Mouse (Mus musculus) limb, embryonic 15.5 days (tissue): ENCODE measurements around the gene Btn2a2. TPM values are rescaled to one million over a fixed set of nuclear protein-coding genes. Genes with fewer than 3 reads are reported as not detected.

Experiments used
- ATAC-seq: fragments of 200-750 bp; cut with Nextera tagmentation; 2 replicates; pipeline ENCODE4 v1.8.0; 2017; ENCODE audit warnings: low read depth, moderate TSS enrichment; ENCODE audit not compliant: insufficient number of reproducible peaks, low FRiP score, low TSS enrichment
- H3K27ac ChIP-seq: fragments of 300-500 bp; sonication (generic); 2 replicates; pipeline ENCODE4 v1.5.1; 2015; ENCODE audit warnings: moderate library complexity, mild to moderate bottlenecking, inconsistent platforms
- H3K27me3 ChIP-seq: fragments of 300-500 bp; sonication (generic); 2 replicates; pipeline ENCODE4 v1.6.1; 2015; ENCODE audit warnings: inconsistent platforms
- H3K36me3 ChIP-seq: fragments of 300-500 bp; sonication (generic); 2 replicates; pipeline ENCODE4 v1.6.1; 2015; ENCODE audit warnings: inconsistent platforms
- H3K4me1 ChIP-seq: fragments of 300-500 bp; sonication (generic); 2 replicates; pipeline ENCODE4 v1.6.1; 2015; ENCODE audit warnings: inconsistent platforms
- H3K4me2 ChIP-seq: fragments of 300-500 bp; sonication (generic); 2 replicates; pipeline ENCODE4 v1.6.1; 2015; ENCODE audit warnings: mild to moderate bottlenecking, inconsistent platforms
- H3K4me3 ChIP-seq: fragments of 300-500 bp; sonication (generic); 2 replicates; pipeline ENCODE4 v1.5.1; 2015; ENCODE audit warnings: mild to moderate bottlenecking, inconsistent platforms
- H3K9ac ChIP-seq: fragments of 300-500 bp; sonication (generic); 2 replicates; pipeline ENCODE4 v1.6.1; 2015; ENCODE audit warnings: inconsistent platforms
- H3K9me3 ChIP-seq: fragments of 300-500 bp; sonication (generic); 2 replicates; pipeline ENCODE4 v1.6.1; 2016; ENCODE audit warnings: inconsistent platforms
- WGBS: fragments of 180-500 bp; shearing (Covaris S2); methylation state at CpG from one replicate; pipeline ENCODE4 v1.1.7; 2015; 5-methylcytosine and 5-hydroxymethylcytosine counted together
- polyA plus RNA-seq: library from polyadenylated mRNA; unstranded; fragments of >200 nt; fragmentation: Nextera tagmentation; extraction: Ambion mirVana; gene quantifications from 2 replicates; pipeline ENCODE4 v1.2.1, GENCODE M21; 2015

Gene Btn2a2
- polyA plus RNA-seq, 1 experiment from 2014 or later, result 0.67 TPM

DNA sequence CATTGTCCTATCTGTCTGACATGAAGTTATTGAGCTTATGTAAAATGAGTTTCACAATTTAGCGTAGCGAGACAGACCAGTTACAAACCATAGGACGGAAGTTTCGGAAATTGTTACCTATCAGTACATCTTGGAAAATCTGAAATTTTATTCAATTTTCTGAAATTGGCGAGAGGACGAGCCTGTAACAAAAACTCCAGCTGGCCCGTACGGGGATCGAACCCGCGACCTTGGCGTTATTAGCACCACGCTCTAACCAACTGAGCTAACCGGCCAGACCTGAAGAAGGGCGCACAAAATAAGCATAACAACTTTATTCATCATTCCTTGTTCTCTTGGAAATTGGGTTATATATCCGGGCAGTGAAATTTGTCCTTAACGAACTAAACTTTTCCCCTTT, 50.7 kb downstream of the Btn2a2 start:
- WGBS, result 0% methylated on average over 17 of the region's 17 CpGs
- H3K4me1 ChIP-seq, result peaks cover 3% of the 10 kb centered on the region; the same call in 1 of the 2 replicates
- H3K9me3 ChIP-seq, result no peaks in the 10 kb centered on the region
- no peaks in the 10 kb centered on the region for H3K36me3 ChIP-seq
- peak overlapping the region; percentile 51 for H3K4me3 ChIP-seq
- H3K4me2 ChIP-seq, result peak overlapping the region; percentile 54
- peak overlapping the region; percentile 38; the same call in 1 of the 2 replicates for H3K9ac ChIP-seq
- H3K27me3 ChIP-seq, result no peaks in the 10 kb centered on the region
- H3K27ac ChIP-seq, result peak overlapping the region; percentile 86
- peak; percentile 83 for ATAC-seq

DNA sequence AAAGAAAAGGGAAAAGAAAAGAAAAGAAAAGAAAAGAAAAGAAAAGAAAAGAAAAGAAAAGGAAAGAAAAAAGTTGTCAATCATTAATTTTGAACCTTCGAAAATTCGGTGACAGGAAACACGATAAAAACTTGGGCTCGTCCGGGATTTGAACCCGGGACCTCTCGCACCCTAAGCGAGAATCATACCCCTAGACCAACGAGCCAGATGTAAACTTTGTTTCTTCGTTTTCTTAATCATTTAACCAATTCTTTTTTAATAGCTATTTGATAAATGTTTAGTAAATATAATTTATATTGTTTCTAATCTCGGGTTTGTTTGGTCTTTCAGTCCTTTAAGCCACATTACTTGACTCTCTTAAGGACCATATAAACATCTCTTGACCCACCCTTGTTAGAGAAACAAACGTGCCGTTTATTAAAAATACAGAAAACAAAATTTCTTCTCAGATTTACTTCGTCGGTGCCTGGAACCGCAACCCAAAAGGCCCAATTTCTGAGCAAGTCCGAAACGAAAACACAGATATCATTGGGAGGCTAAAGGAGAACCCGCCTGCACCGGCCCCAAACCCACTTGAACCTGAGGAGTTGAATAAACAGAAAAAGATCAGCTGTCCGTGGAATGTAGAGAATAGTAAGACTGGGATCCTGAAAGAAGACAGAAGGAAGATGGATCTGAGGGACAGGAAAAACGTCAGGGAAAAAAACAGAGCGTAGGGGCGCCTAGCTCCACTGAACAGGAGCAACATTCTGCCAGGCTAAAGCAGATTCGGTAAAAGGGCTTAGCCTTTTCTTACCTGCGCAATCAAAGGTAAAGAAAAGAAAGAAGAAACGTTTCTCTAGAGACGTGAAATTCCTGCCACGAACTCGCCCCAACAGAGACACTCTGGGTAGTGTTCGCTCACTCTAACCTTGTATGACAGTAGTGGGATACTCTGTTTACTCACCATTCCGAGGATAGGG, 51.5 kb downstream of the Btn2a2 start:
- Histone ChIP-seq H3K9me3 (no peaks in the 10 kb centered on the region), H3K4me1 (peaks cover 3% of the 10 kb centered on the region; the same call in 1 of the 2 replicates), H3K4me2 (peak overlapping the region; percentile 54), H3K9ac (peak overlapping the region; percentile 38), H3K27ac (peak overlapping the region; percentile 86), H3K4me3 (peak overlapping the region; percentile 51), H3K36me3 (no peaks in the 10 kb centered on the region), H3K27me3 (no peaks in the 10 kb centered on the region)
- under 1% methylated on average over 32 of the region's 32 CpGs for WGBS
- no peak for ATAC-seq

GRCm38 (mm10) chr13:23436231-23436661, 52.4 kb downstream of the Btn2a2 start:
- H3K9me3 ChIP-seq, result no peaks in the 10 kb centered on the region
- H3K27ac ChIP-seq, result no peak overlapping the region
- ATAC-seq, result no peak
- 1% methylated on average over 11 of the region's 11 CpGs for WGBS
- peak overlapping the region; percentile 45 for H3K4me3 ChIP-seq
- H3K9ac ChIP-seq, result no peak overlapping the region
- H3K4me1 ChIP-seq, result peaks cover 3% of the 10 kb centered on the region; the same call in 1 of the 2 replicates
- H3K27me3 ChIP-seq, result no peaks in the 10 kb centered on the region
- no peaks in the 10 kb centered on the region for H3K36me3 ChIP-seq
- H3K4me2 ChIP-seq, result peak overlapping the region; percentile 62

GRCm38 (mm10) chr13:23435676-23436075, 53.0 kb downstream of the Btn2a2 start:
- H3K27ac ChIP-seq, result peak overlapping the region; percentile 50
- H3K4me2 ChIP-seq, result peak overlapping the region; percentile 62
- peak overlapping the region; percentile 45 for H3K4me3 ChIP-seq
- no peak for ATAC-seq
- H3K36me3 ChIP-seq, result no peaks in the 10 kb centered on the region
- 3% methylated on average over 12 of the region's 12 CpGs for WGBS
- H3K9me3 ChIP-seq, result no peaks in the 10 kb centered on the region
- no peaks in the 10 kb centered on the region for H3K27me3 ChIP-seq
- H3K4me1 ChIP-seq, result peaks cover 3% of the 10 kb centered on the region; the same call in 1 of the 2 replicates
- peak overlapping the region; percentile 26; the same call in 1 of the 2 replicates for H3K9ac ChIP-seq

DNA sequence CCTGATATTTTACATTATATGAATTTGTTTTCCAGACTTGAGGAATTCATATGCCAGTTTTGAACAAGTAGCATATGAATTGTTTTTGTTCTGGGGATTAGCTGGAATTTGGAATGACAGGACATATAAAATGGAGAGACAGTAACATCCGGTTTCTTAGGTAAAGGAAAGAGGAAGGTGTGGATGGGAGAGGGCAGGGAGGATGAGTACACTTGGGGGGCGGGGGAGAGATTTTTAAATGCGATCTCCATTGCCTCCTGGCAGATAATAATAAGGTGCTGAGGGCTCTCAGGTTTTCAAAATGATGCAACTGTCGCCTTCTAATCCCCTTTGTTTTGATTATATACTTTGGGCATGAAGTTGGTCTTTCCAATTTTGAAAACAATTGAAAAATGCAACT, 53.4 kb downstream of the Btn2a2 start:
- H3K36me3 ChIP-seq, result no peaks in the 10 kb centered on the region
- no peaks in the 10 kb centered on the region for H3K9me3 ChIP-seq
- H3K27ac ChIP-seq, result no peak overlapping the region
- peak overlapping the region; percentile 45 for H3K4me3 ChIP-seq
- H3K4me2 ChIP-seq, result peak overlapping the region; percentile 62
- peaks cover 3% of the 10 kb centered on the region; the same call in 1 of the 2 replicates for H3K4me1 ChIP-seq
- 21% methylated on average over 4 of the region's 4 CpGs for WGBS
- ATAC-seq, result no peak
- no peaks in the 10 kb centered on the region for H3K27me3 ChIP-seq
- no peak overlapping the region for H3K9ac ChIP-seq

DNA sequence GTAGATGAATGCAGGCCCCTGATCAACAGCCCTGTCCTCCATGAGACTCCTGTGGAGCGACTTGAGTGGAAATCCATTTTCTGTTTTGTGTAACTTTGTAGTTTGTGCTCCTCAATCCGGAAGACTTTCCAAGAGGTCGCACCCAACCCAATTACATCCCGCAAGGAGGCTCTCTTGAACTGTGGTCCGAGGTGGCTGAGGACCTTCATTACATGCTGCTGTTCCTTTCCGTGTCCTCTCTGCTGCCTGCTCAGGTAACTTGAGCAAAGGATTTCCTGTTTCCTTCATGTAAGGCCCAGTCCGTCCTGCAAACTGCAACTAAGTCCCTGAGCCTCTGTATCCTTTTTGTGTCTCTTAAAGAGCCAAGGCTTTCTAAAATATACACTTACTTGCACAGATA, 54.2 kb downstream of the Btn2a2 start:
- 20% methylated on average over 7 of the region's 7 CpGs for WGBS
- no peaks in the 10 kb centered on the region for H3K9me3 ChIP-seq
- H3K27me3 ChIP-seq, result no peaks in the 10 kb centered on the region
- H3K4me1 ChIP-seq, result peaks cover 4% of the 10 kb centered on the region; the same call in 1 of the 2 replicates
- H3K4me3 ChIP-seq, result no peak overlapping the region
- no peak overlapping the region for H3K9ac ChIP-seq
- no peaks in the 10 kb centered on the region for H3K36me3 ChIP-seq
- H3K4me2 ChIP-seq, result peak overlapping the region; percentile 19; the same call in 1 of the 2 replicates
- no peak overlapping the region for H3K27ac ChIP-seq
- no peak for ATAC-seq

GRCm38 (mm10) chr13:23433801-23434200, 54.9 kb downstream of the Btn2a2 start:
- H3K36me3 ChIP-seq, result no peaks in the 10 kb centered on the region
- no peak overlapping the region for H3K27ac ChIP-seq
- no peak overlapping the region for H3K4me2 ChIP-seq
- no peak overlapping the region for H3K9ac ChIP-seq
- no peak for ATAC-seq
- no peak overlapping the region for H3K4me3 ChIP-seq
- H3K9me3 ChIP-seq, result no peaks in the 10 kb centered on the region
- peaks cover 7% of the 10 kb centered on the region; the same call in 1 of the 2 replicates for H3K4me1 ChIP-seq
- WGBS, result 63% methylated on average over 5 of the region's 5 CpGs
- H3K27me3 ChIP-seq, result no peaks in the 10 kb centered on the region

- peaks cover 7% of the 10 kb centered on the region; the same call in 1 of the 2 replicates for H3K4me1 ChIP-seq
- H3K4me3 ChIP-seq, result peak overlapping the region; percentile 57
- 7% methylated on average over 5 of the region's 5 CpGs for WGBS
- H3K27me3 ChIP-seq, result no peaks in the 10 kb centered on the region
- peak overlapping the region; percentile 54 for H3K27ac ChIP-seq
- peak overlapping the region; percentile 61 for H3K4me2 ChIP-seq
- H3K9me3 ChIP-seq, result no peaks in the 10 kb centered on the region
- no peak for ATAC-seq
- no peak overlapping the region for H3K9ac ChIP-seq
- no peaks in the 10 kb centered on the region for H3K36me3 ChIP-seq
Observed at GRCm38 (mm10) chr13:23433206-23433605, 55.5 kb downstream of the Btn2a2 start.

DNA sequence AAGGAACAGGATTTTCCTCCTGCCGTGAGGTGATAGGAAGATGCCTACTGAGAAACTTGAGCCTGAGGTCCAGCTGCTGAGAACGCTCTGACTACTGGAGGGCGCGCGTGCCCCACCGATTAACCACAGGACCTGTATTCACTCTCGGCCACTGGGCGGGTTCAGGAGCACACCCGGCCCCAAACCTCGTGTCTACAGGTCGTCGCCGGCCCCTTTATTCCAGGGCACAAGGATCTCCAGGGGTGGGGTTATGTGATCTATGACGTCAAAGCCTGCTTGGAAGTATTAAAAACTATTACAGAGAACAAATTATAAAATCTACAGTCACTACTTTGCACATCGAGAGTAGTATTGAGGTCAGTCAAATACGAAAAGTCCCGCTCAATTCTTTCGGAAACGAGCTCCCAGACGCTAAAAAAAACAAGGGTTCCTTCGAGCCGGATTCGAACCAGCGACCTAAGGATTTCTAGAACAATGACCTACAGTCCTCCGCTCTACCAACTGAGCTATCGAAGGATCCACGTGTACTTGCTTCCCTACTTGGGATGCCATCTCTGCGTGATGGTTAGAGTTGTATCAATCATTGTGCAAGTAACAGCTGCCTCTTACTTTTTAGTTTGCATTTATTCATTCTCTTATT, 56.0 kb downstream of the Btn2a2 start:
- Histone ChIP-seq H3K9ac (peak overlapping the region; percentile 26), H3K4me1 (peaks cover 7% of the 10 kb centered on the region; the same call in 1 of the 2 replicates), H3K9me3 (no peaks in the 10 kb centered on the region), H3K36me3 (no peaks in the 10 kb centered on the region), H3K4me2 (peak overlapping the region; percentile 61), H3K4me3 (peak overlapping the region; percentile 57), H3K27me3 (no peaks in the 10 kb centered on the region), H3K27ac (peak overlapping the region; percentile 89)
- WGBS, result under 1% methylated on average over 28 of the region's 28 CpGs
- peak; percentile 91 for ATAC-seq

- H3K36me3 ChIP-seq, result no peaks in the 10 kb centered on the region
- H3K9ac ChIP-seq, result peak overlapping the region; percentile 8; the same call in 1 of the 2 replicates
- peak overlapping the region; percentile 57 for H3K4me3 ChIP-seq
- ATAC-seq, result peak; percentile 61
- H3K4me1 ChIP-seq, result peaks cover 7% of the 10 kb centered on the region; the same call in 1 of the 2 replicates
- H3K27me3 ChIP-seq, result no peaks in the 10 kb centered on the region
- peak overlapping the region; percentile 61 for H3K4me2 ChIP-seq
- peak overlapping the region; percentile 89 for H3K27ac ChIP-seq
- no peaks in the 10 kb centered on the region for H3K9me3 ChIP-seq
- whole genome bisulfite sequencing, result under 1% methylated on average over 15 of the region's 15 CpGs
Observed at GRCm38 (mm10) chr13:23431351-23431771, 57.3 kb downstream of the Btn2a2 start.

GRCm38 (mm10) chr13:23430734-23431133, 57.9 kb downstream of the Btn2a2 start:
- Histone ChIP-seq H3K27ac (peak overlapping the region; percentile 89), H3K4me2 (peak overlapping the region; percentile 61), H3K9ac (peak overlapping the region; percentile 35), H3K4me3 (peak overlapping the region; percentile 57), H3K36me3 (no peaks in the 10 kb centered on the region), H3K27me3 (no peaks in the 10 kb centered on the region), H3K9me3 (no peaks in the 10 kb centered on the region), H3K4me1 (peaks cover 7% of the 10 kb centered on the region; the same call in 1 of the 2 replicates)
- WGBS, result under 1% methylated on average over 17 of the region's 17 CpGs
- peak; percentile 45 for ATAC-seq
